Mouse (Mus musculus) neural tube, embryonic 13.5 days (tissue): ENCODE data around the gene Man2a2. TPM values are rescaled to one million over a fixed set of nuclear protein-coding genes. Genes with fewer than 3 reads are reported as not detected.
"Not testable (repeated sequence)": the region's sequence is repeated elsewhere in the genome, so short reads cannot be mapped to it uniquely, and the experiment has no call there.

Experiments
- ATAC-seq: fragments of 200-750 bp; cut with Nextera tagmentation; 2 replicates; pipeline ENCODE4 v1.8.0; 2017; ENCODE audit warnings: low read depth, mild to moderate bottlenecking, moderate TSS enrichment, moderate library complexity
- H3K27ac ChIP-seq: fragments of 300-500 bp; sonication (generic); replicated peaks from 2 replicates; pipeline ENCODE4 v1.5.1; 2015; ENCODE audit warnings: moderate library complexity, mild to moderate bottlenecking, inconsistent platforms
- H3K27me3 ChIP-seq: fragments of 300-500 bp; sonication (generic); 2 replicates; pipeline ENCODE4 v1.6.1; 2015; ENCODE audit warnings: mild to moderate bottlenecking, inconsistent platforms
- H3K36me3 ChIP-seq: fragments of 300-500 bp; sonication (generic); 2 replicates; pipeline ENCODE4 v1.6.1; 2015; ENCODE audit warnings: mild to moderate bottlenecking, inconsistent platforms
- H3K4me1 ChIP-seq: fragments of 300-500 bp; sonication (generic); replicated peaks from 2 replicates; pipeline ENCODE4 v1.6.1; 2015; ENCODE audit warnings: inconsistent platforms
- H3K4me2 ChIP-seq: fragments of 300-500 bp; sonication (generic); 2 replicates; pipeline ENCODE4 v1.6.1; 2015; ENCODE audit warnings: inconsistent platforms, mild to moderate bottlenecking, moderate library complexity
- H3K4me3 ChIP-seq: fragments of 300-500 bp; sonication (generic); 2 replicates; pipeline ENCODE4 v1.5.1; 2015; ENCODE audit warnings: mild to moderate bottlenecking, inconsistent platforms
- H3K9ac ChIP-seq: fragments of 300-500 bp; sonication (generic); 2 replicates; pipeline ENCODE4 v1.6.1; 2015; ENCODE audit warnings: moderate library complexity, mild to moderate bottlenecking, inconsistent platforms
- H3K9me3 ChIP-seq: fragments of 300-500 bp; sonication (generic); 2 replicates; pipeline ENCODE4 v1.6.1; 2016; ENCODE audit warnings: inconsistent platforms
- WGBS: fragments of 180-500 bp; shearing (Covaris S2); methylation state at CpG from one replicate; pipeline ENCODE4 v1.1.7; 2015; 5-methylcytosine and 5-hydroxymethylcytosine counted together
- polyA plus RNA-seq: library from polyadenylated mRNA; unstranded; fragments of >200 nt; fragmentation: Nextera tagmentation; extraction: Ambion mirVana; gene quantifications from 2 replicates; pipeline ENCODE4 v1.2.1, GENCODE M21; 2015

The Man2a2 gene
- polyA plus RNA-seq, 1 experiment from 2014 or later = 23.6 TPM

GRCm38 (mm10) chr7:80342858-80343257, 28.3 kb downstream of the Man2a2 start, which contains the start of gene Hddc3:
Gene Hddc3 (plus strand): TSS chr7:80343104.
- Histone ChIP-seq H3K4me1 (peaks cover 60% of the 10 kb centered on the region), H3K4me3 (peak within 1 kb of the TSS; percentile 47)

DNA sequence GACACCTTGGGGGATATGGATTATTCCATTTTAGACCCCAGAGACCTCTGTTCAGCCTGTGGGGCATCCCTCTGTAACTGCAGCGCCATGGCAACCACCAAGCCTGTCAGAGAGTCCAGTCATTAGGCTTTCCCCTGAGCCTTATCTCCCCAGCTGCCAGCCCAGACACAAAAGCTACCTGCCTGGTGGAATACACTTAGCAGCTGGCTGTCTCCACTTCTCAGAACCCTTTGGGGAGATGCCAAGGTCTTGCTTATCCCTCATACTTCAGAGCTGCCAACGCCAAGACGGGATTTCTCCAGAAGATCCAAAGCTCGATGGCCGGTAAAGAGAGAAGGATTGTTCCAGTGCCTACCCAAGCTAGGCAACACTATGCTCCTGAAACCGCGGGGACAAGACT, 29.4 kb downstream of the Man2a2 start:
- H3K27me3 ChIP-seq = no peaks in the 10 kb centered on the region
- peaks cover 59% of the 10 kb centered on the region for H3K4me1 ChIP-seq
- H3K36me3 ChIP-seq = peaks cover 13% of the 10 kb centered on the region
- WGBS = 62% methylated on average over 7 of the region's 7 CpGs
- H3K9me3 ChIP-seq = no peaks in the 10 kb centered on the region
- H3K9ac ChIP-seq = no peak overlapping the region
- no peak overlapping the region for H3K4me3 ChIP-seq
- 0 out of 2 replicates have a peak overlapping the region, but pooled peaks have one; percentile 93 for H3K4me2 ChIP-seq
- no peak for ATAC-seq
- H3K27ac ChIP-seq = peak overlapping the region; percentile 7

More at GRCm38 (mm10) chr7:80342858-80343257, 28.3 kb downstream of the Man2a2 start, which contains the start of gene Hddc3:
- WGBS = under 1% methylated on average over 25 of the region's 25 CpGs
- peak within 1 kb of the TSS; percentile 77 for H3K4me2 ChIP-seq
- no peaks in the 10 kb centered on the region for H3K9me3 ChIP-seq
- peak; percentile 14 for ATAC-seq
- peak within 1 kb of the TSS; percentile 81 for H3K27ac ChIP-seq
- H3K9ac ChIP-seq = peak within 1 kb of the TSS; percentile 79
- H3K27me3 ChIP-seq = no peaks in the 10 kb centered on the region
- peaks cover 2% of the 10 kb centered on the region; the same call in 1 of the 2 replicates for H3K36me3 ChIP-seq

DNA sequence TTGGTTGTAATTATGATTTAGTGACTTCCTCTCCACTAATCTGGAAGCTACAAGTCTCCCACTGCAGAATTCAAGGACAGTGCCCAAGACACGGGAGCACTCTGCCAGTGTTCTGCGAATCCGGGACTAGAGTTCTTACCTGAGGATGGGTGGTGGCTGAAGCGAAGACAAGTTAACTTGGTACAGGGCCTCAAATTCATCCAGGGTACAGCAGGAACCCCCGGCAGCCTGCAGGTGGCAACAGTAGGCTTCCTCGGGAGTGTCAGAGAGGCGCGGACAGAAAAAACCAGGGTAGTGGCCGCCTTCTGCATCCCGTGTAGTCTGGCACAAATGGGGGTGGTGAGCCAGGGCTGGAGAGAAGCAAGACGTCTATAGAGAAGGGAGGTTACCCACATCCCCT, 30.4 kb downstream of the Man2a2 start, which contains the start of gene Unc45a:
Gene Unc45a (minus strand): TSS at position 213 of the 400 bp plus-strand sequence.
- H3K27me3 ChIP-seq = no peaks in the 10 kb centered on the region
- peaks cover 63% of the 10 kb centered on the region for H3K4me1 ChIP-seq
- peak within 1 kb of the TSS; percentile 93 for H3K4me2 ChIP-seq
- H3K27ac ChIP-seq = peak within 1 kb of the TSS; percentile 91
- peaks cover 23% of the 10 kb centered on the region for H3K36me3 ChIP-seq
- peak; percentile 47 for ATAC-seq
- no peaks in the 10 kb centered on the region for H3K9me3 ChIP-seq
- H3K4me3 ChIP-seq = peak within 1 kb of the TSS; percentile 64
- H3K9ac ChIP-seq = peak within 1 kb of the TSS; percentile 89
- WGBS = under 1% methylated on average over 11 of the region's 11 CpGs

DNA sequence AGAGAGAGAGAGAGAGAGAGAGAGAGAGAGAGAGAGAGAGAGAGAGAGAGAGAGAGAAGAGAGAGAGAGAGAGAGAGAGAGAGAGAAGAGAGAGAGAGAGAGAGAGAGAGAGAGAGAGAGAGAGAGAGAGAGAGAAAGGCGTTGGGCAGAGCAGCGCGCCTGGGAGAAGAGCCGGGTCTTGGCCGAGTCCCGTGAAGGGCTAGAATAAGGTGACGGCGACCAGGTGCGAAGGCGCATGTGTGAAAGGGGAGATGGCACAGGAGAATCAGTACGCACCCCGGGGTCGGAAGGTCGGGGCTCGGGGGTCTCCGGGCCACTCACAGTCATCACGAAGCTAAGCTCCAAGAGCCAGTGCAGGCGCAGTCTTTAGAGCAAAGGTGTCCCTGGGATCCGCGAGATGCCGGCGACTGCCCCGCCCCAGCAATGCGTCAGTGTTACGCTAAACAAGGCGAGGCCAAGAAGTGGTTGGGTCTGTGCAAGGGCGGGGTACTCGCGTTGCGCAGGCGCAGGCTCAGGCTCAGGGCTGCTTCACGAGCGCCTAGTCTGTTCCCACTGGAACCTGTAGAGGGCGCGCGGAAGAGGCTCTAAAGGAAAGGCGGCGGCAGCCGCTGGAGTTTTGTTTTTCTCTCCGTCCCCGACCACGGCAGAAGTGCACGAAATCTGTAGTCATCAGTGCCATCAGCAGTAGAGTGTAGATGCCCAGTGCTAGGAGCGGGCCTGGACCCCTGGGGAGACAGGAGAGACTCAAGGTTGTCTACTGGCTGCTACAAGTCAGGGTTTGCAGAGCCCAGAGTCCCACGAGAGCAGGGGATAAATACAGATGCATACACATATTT, 31.2 kb downstream of the Man2a2 start:
- WGBS = 0% methylated on average over 45 of the region's 45 CpGs
- Histone ChIP-seq H3K4me1 (peaks cover 67% of the 10 kb centered on the region), H3K27me3 (no peaks in the 10 kb centered on the region), H3K9me3 (no peaks in the 10 kb centered on the region), H3K36me3 (peaks cover 31% of the 10 kb centered on the region), H3K27ac (peak overlapping the region; percentile 91), H3K4me3 (peak overlapping the region; percentile 64), H3K4me2 (peak overlapping the region; percentile 93), H3K9ac (peak overlapping the region; percentile 89)
- peak; percentile 98 for ATAC-seq

DNA sequence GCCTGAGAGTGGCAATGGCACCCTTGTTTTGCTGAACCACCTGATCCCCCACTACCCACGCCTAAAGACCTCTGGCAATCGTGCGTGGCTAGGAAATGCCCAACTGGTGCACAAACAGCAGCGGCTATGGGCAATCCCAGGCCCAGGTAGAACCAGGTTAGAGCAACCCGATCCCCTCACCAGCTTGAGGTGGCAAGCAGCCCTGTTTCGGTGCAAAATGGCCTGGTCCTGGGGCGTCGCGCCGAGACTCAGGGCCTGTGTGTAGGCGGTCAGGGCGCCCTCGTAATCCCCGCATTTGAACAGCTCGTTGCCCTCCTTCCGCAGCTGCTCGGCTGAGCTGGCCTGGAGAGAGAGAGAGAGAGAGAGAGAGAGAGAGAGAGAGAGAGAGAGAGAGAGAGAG, 31.8 kb downstream of the Man2a2 start:
- Histone ChIP-seq H3K27ac (peak overlapping the region; percentile 83), H3K4me1 (peaks cover 67% of the 10 kb centered on the region), H3K4me3 (peak overlapping the region; percentile 64), H3K36me3 (peaks cover 37% of the 10 kb centered on the region), H3K9me3 (no peaks in the 10 kb centered on the region), H3K4me2 (peak overlapping the region; percentile 93), H3K27me3 (no peaks in the 10 kb centered on the region), H3K9ac (peak overlapping the region; percentile 89)
- WGBS = 8% methylated on average over 16 of the region's 17 CpGs
- peak; percentile 33; the same call in 1 of the 2 replicates for ATAC-seq

GRCm38 (mm10) chr7:80336932-80337331, 34.2 kb downstream of the Man2a2 start:
- no peak for ATAC-seq
- Histone ChIP-seq H3K4me1 (peaks cover 51% of the 10 kb centered on the region), H3K9me3 (no peaks in the 10 kb centered on the region), H3K9ac (no peak overlapping the region), H3K4me3 (no peak overlapping the region), H3K27me3 (no peaks in the 10 kb centered on the region), H3K4me2 (no peak overlapping the region), H3K36me3 (peaks cover 61% of the 10 kb centered on the region), H3K27ac (no peak overlapping the region)
- 94% methylated on average over 3 of the region's 3 CpGs for WGBS

GRCm38 (mm10) chr7:80334848-80335247, 36.3 kb downstream of the Man2a2 start:
- Histone ChIP-seq H3K27ac (no peak overlapping the region), H3K9ac (no peak overlapping the region), H3K9me3 (no peaks in the 10 kb centered on the region), H3K27me3 (no peaks in the 10 kb centered on the region), H3K4me3 (no peak overlapping the region), H3K36me3 (peaks cover 82% of the 10 kb centered on the region), H3K4me2 (no peak overlapping the region), H3K4me1 (peaks cover 34% of the 10 kb centered on the region)
- ATAC-seq = no peak
- 96% methylated on average over 4 of the region's 4 CpGs for WGBS

DNA sequence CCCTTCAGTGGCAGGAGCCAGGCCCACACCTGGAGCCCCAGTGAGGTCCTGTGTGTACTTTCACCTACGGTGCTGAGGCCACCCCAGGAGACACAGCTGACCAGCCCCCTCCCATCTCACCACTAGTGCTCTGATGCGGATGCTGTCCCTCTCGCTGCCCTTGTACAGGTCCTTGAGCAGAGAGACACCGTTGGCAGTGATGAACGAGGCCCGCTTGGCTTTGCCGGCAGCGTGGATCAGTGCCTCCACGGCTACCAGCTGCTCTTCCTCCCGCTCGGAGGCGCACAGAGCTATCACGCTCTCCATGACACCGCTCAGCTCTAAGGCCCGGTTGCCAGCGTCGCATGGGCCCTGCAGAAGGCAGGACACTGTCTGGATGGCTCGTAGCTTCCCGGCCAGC, 39.7 kb downstream of the Man2a2 start:
- H3K4me1 ChIP-seq = peaks cover 10% of the 10 kb centered on the region
- no peaks in the 10 kb centered on the region for H3K27me3 ChIP-seq
- WGBS = 92% methylated on average over 19 of the region's 19 CpGs
- H3K9me3 ChIP-seq = no peaks in the 10 kb centered on the region
- no peak overlapping the region for H3K27ac ChIP-seq
- H3K4me2 ChIP-seq = no peak overlapping the region
- peaks cover 100% of the 10 kb centered on the region for H3K36me3 ChIP-seq
- no peak overlapping the region for H3K9ac ChIP-seq
- no peak overlapping the region for H3K4me3 ChIP-seq
- no peak for ATAC-seq

GRCm38 (mm10) chr7:80330278-80330677, 40.9 kb downstream of the Man2a2 start:
- H3K36me3 ChIP-seq = peaks cover 100% of the 10 kb centered on the region
- H3K27me3 ChIP-seq = no peaks in the 10 kb centered on the region
- H3K27ac ChIP-seq = no peak overlapping the region
- no peak for ATAC-seq
- peaks cover 5% of the 10 kb centered on the region for H3K4me1 ChIP-seq
- no peak overlapping the region for H3K4me2 ChIP-seq
- no peaks in the 10 kb centered on the region for H3K9me3 ChIP-seq
- no peak overlapping the region for H3K4me3 ChIP-seq
- WGBS = 88% methylated on average over 8 of the region's 8 CpGs
- no peak overlapping the region for H3K9ac ChIP-seq

GRCm38 (mm10) chr7:80326076-80326475, 45.1 kb downstream of the Man2a2 start:
- H3K27me3 ChIP-seq = no peaks in the 10 kb centered on the region
- no peak overlapping the region for H3K4me2 ChIP-seq
- WGBS = 96% methylated on average over 19 of the region's 19 CpGs
- no peak overlapping the region for H3K4me3 ChIP-seq
- H3K27ac ChIP-seq = no peak overlapping the region
- peaks cover 29% of the 10 kb centered on the region for H3K4me1 ChIP-seq
- H3K9ac ChIP-seq = no peak overlapping the region
- H3K9me3 ChIP-seq = no peaks in the 10 kb centered on the region
- peaks cover 62% of the 10 kb centered on the region for H3K36me3 ChIP-seq
- no peak for ATAC-seq

DNA sequence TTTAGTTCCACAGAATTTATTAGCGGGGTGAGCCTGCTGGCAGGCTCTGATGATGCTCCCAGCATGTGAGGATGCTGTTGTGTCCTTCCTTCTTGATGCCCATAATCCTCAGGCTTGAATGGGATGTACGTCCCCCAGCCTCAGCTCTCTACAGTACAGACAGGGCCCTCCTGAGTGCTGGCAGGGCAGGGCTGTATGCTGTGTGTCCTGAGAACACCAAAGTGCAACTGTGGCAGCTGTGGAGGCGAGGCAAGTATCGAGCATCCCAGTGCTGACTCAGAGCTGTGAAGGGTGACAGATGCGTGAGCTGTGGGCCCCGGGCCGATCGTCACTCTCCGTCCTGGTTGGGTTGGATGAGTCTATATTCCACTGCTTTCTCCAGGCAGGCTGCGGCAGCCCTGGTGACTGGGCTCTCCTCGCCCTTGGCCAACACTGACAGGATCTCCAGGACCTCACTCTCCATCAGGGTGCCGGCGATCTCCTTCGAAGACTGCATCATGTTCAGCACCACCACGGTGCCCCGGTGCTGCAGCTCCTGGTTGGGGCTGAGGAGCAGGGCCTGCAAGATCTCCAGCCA, 45.8 kb downstream of the Man2a2 start:
- ATAC-seq = no peak
- peaks cover 62% of the 10 kb centered on the region for H3K36me3 ChIP-seq
- H3K27ac ChIP-seq = no peak overlapping the region
- no peaks in the 10 kb centered on the region for H3K9me3 ChIP-seq
- no peak overlapping the region for H3K9ac ChIP-seq
- no peak overlapping the region for H3K4me3 ChIP-seq
- no peak overlapping the region for H3K4me2 ChIP-seq
- H3K27me3 ChIP-seq = no peaks in the 10 kb centered on the region
- peaks cover 29% of the 10 kb centered on the region for H3K4me1 ChIP-seq
- WGBS = 96% methylated on average over 16 of the region's 16 CpGs

DNA sequence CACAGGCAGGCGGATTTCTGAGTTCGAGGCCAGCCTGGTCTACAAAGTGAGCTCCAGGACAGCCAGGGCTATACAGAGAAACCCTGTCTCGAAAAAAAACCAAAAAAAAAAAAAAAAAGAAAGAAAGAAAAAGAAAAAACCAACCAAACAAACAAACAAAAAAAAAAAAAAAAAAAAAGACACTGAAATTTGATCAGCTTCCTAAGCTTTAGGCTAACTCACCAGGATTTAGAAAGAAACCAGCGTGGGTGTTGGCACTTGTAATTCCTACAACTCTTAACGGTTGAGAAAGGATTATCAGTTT, 46.4 kb downstream of the Man2a2 start:
- Histone ChIP-seq H3K4me3 (0 out of 2 replicates have a peak overlapping the region, but pooled peaks have one; percentile 62), H3K4me1 (peaks cover 29% of the 10 kb centered on the region), H3K36me3 (peaks cover 61% of the 10 kb centered on the region), H3K27ac (peak overlapping the region; percentile 92), H3K4me2 (peak overlapping the region; percentile 82)
- H3K27me3 ChIP-seq, H3K9me3 ChIP-seq, ATAC-seq, H3K9ac ChIP-seq: not testable (repeated sequence)
- WGBS = 66% methylated on average over 5 of the region's 5 CpGs
